Mouse (Mus musculus) mature B cell (primary cell): ENCODE data around the gene Sipa1l2.

Source experiments
- in situ Hi-C: fragments of 300-500 bp; cut with MboI; formaldehyde crosslinking; loops from 2 replicates; pipeline ENCODE4 v1.14.3; 2019

Sipa1l2 gene

GRCm38 (mm10) chr8:125569533-125570365 is at the start of gene Sipa1l2:
TSS of gene Sipa1l2 (minus strand) at chr8:125569808.
- in situ Hi-C loops, result loop anchor here (10.0 kb wide), 1 partner anchor 155 kb away; the partner anchor contains the start of gene Ntpcr

DNA sequence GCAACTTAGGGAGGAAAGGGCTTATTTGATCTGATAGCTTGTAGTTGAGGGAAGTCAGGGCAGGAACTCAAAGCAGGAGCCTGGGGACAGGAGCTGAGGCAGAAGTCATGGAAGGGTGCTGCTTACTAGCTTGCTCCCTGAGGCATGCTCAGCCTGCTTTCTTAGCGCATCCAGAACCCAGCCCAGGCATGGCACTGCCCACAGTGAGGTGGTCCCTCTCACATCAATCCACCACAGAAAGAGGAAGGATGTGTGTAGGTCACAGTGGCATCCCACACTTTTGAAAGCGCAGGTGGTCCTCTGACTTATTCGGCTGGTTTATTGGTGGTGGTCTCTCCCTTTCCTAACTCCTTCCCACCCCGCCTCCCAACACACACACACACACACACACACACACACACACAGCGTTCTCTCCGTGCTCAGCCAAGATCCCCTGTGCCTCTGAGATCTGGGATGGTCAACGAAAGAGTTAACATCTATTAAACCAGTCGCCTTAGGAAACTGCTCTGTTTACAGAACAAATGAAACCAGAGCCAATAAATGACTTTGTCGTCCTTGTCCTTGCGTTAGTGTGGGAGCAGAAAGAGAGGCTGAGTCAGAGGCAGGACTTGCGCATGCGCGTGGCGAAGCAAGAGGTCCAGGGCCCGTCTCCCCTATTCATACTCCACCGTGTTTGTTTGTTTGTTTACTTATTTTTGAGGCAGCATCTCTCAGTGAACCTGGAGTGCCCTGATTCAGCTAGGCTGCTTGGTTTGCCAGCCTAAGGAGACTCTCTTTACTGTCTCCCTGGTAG is 49.1 kb upstream of the Sipa1l2 start:
- in situ Hi-C loops, result no loop called here

- in situ Hi-C loops, result no loop called here
Observed at GRCm38 (mm10) chr8:125616935-125617334, 47.3 kb upstream of the Sipa1l2 start.

DNA sequence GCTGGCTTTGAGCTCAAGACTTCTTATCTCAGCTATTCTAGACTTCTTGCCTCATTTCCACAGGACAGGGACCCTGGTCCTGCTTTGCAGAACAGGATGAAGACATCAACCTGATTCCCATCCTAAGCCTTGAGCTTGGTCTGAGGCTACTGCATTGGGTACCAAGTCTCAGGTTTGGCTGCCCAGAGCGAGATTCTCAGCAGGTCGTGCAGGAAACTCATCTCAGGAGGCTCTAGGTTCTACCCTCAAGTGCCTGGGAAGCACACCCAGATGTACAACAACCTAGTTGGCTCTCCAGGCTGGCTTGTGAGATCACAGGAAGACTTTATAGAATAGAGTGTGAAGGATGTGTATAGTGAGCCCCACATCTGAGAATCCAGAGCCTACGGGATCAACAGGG is 46.4 kb upstream of the Sipa1l2 start:
- in situ Hi-C loops, result no loop called here

DNA sequence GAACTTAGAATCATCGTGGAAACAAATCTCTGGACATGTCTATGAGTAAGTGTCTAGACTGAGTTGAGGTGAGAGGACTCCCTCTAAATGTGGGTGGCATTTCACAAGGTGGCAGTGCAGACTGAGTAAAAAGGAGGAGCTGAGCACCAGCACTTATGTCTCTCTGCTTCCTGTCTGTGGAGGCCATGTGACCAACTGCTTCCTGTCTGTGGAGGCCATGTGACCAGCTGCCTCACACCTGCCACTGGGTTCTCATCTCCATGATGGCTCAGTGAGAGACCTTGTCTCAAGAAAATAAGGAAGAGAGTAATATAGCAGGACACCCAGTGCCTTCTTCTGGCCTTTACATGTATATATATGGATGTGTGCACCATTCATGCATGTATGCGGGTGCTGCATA is 43.9 kb upstream of the Sipa1l2 start:
- in situ Hi-C loops, result no loop called here

GRCm38 (mm10) chr8:125611799-125612560 is 42.4 kb upstream of the Sipa1l2 start:
- in situ Hi-C loops, result no loop called here

DNA sequence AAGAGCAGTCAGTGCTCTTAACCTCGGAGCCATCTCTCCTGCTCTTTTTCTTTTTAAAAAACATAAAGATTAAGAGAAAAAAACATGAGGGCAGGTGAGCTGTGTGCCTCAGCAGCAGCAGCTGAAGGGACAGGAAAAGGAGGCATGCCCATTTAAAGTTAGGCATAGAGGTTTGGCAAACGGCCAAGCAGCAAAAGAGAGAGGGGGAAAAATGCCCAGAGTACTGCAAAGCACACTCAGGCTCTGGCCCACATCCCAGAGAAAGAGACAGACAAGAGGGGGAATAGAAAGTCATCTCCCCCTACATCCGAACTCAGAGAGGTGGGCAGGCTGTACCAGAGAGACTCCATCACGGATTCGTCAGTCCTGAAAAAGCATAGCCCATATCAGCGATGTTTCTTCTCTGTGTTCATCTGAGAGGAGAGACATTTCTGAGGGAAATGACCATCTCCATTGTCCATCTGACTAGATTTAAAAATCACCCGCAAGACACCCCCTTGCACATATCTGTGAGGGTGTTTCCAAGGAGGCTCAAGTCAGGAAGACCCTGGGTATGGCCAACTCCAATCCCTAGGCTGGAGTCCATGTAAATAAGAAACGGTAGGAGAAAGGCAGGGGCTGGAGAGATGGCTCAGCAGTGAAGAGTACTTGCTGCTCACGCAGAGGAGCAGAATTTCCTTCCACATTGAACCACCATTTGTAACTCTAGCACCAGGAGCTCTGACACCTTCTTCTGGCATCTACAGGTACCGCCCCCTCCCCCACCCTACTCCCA is 41.6 kb upstream of the Sipa1l2 start:
- in situ Hi-C loops, result no loop called here

DNA sequence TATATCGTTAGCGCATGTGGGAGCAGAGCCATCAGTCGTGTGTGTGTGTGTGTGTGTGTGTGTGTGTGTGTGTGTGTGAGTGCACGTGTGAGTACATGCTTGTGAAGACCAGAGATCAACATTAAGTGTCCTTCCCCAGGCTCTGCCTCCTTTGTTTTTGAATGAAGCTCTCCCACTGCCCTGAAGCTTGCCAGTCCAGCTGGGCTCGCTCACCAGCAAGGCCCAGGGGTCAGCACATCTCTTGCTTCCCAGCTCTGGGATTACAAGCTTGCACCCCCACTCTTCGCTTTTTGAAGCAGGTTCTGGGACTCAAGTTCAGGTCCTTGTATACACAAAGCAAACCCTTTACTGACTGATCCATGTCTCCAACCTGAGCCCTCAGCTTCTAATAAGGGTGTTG is 40.1 kb upstream of the Sipa1l2 start:
- in situ Hi-C loops, result no loop called here

DNA sequence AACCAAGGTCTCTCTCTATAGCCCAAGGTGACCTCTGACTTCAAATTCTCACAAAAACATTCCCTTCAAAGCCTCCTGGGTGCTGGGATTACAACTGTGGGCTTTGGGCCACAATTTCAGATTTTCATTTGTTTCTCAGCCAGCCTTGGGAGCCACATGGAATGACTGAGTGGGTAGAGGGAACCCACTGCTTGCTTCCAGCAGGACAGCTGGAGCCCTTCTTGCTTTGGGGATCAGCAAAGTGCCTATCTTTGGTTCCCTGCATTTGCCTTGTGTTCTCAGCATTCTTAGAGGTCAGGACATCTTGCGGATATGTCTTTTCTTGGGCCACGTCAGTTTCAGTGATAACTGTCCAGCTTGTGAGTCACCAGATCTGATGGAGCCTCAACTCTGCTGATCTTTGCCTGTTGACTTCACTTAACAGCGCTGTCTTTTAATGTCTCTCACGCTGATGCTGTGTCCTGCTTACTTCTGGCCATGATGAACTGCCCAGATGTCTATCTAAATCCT is 38.2 kb upstream of the Sipa1l2 start:
- in situ Hi-C loops, result no loop called here

DNA sequence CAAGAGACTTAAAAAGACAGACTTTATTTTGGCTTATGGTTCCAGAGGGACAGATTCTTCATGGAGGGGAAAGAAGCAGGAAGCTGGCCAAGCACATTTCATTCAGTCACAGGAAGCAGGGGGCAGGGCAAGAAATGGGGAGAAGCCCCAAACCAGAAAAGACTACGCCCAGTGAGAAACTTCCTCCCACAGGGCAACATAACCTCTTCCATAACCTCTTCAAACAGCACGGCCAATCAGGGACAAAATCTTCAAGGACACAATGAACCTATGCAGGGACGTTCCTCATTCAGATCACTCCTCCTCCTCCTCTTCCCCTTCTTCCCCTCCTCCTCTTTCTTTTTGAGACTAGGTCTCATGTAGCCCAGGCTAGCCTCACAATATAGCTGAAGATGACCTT is 37.3 kb upstream of the Sipa1l2 start:
- in situ Hi-C loops, result no loop called here

DNA sequence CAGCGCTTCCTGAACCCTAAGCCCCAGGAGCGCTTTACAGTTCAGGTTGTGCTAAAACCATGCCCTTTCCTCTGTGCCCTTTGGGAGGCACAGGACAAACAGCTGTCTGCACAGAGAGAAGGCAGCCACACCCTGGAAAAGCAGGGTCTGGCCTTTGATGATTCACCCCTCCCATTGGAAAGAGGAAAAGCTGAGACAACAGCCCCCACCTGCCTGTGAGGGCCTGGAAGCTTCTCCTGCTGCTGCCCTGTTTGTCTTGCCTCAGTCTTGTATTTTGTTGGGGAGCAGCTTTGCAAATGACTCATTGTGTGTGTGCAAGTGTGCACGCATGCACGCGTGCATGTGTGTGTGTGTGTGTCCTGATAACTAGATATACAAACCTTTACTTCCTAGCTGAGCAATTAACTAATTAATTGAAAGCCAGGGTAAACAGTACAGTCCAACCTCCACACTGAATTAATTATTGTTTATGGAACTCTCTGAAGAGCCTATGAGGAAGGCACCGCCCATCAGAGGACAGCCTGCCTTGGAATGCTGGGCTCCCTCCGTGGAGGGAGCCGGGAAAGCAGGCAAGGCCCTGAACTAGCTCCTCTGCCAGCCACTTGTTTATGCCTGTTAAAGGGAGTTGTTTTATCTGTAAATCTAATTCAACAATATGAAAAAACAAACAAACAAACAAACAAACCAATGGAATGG is 35.4 kb upstream of the Sipa1l2 start:
- in situ Hi-C loops, result no loop called here

DNA sequence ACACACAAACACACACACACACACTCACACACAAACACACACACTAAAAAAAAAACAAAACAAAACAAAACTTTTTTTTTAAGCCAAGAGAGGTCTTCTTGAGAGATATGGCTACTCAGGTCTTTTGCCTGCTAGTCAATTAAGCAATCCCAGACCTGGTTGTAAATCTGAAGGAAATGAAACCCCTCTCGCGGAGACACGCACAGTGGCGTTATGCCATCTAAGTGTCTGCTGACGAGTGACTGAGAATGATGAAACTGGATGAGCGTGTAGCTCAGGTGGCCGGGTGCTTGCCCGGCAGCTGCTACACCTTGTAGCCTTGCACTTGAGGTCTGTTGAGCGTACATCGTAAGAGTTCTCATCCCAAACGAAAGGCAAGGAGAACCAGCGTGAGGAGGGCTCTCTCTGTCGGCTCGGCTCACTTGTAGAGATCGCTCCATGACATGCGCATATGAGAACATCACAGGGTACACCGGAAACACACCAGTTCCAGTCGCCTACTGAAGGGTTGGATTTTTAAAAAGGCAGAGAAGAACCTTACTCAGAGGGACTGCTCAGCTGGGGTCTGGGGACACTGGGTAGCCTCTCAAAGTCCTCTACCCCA is 34.7 kb upstream of the Sipa1l2 start:
- in situ Hi-C loops, result no loop called here

- in situ Hi-C loops, result no loop called here
Observed at GRCm38 (mm10) chr8:125603312-125603840, 33.8 kb upstream of the Sipa1l2 start.

DNA sequence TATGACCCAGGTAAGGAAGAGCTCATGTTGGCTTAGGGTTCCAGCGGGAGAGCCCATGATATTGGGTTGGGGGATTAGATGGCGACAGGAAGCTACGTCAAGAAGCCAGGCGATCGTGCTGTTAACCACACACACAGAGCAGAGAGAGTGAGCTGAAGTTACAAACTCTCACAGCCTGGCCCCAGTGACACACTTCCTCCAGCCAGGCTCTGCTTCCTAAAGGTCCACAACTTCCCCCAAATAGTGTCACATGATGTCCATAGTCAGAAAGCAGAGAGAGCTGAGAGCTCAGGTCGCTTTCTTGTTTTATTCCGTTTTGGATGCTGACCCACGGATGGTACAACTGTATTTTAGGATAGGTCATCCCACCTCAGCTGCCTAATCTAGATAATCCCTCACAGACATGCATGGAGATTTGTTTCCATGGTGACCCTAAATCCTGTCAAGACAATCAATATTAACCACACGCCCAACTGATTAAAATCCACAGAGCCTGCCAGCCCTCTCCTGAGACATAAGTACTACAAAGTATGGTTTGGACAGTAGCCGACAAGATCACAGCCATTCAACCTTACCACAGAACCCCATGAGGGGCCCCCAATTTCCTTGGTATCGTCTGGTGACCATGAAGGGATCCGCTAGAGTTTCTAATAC is 30.6 kb upstream of the Sipa1l2 start:
- in situ Hi-C loops, result no loop called here

DNA sequence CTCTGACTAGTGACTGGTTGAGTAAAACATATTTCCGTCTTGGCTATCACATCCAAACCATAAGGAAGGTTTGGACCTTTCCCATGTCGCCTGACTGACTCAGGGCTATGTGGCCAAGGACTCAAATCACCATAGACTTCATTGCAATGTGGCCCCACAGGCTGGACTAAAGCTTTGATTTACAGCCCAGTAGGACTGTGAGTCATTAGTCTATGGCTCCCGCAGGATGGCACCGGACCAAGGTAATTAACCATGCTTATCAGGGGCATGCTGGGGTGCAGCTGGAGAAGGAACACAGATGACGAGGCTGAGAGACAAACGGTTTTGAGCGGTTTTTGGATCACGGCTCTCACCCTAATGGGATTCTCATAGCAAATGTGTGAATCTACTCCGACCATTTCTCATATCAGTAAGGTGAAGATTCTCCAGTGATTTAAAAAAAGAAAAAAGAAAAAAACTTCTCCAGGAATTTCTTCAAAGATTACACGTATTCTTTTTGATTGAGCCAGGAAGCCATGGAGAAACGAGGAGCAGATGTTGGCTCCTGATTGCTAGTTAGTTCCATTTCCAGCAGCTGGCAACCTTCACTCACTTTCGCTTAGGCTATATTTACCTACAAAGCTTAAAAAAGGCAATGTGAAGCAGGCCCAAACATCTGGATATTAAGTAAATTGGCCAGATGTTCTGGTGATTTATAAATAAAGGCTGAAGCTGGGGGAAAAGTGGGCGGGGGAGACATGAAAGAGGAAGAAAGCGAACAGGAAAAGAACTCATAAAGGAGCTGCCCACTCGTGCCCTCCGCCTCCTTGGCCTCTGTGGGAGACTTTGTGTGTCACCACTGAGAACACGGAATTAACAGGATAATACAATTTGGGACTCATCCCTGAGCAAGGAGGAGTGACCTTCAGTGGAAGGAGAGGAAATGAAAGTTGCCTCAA is 26.2 kb upstream of the Sipa1l2 start:
- in situ Hi-C loops, result loop anchor here (25.0 kb wide), 1 partner anchor 266 kb away; no protein-coding TSS in a partner anchor

DNA sequence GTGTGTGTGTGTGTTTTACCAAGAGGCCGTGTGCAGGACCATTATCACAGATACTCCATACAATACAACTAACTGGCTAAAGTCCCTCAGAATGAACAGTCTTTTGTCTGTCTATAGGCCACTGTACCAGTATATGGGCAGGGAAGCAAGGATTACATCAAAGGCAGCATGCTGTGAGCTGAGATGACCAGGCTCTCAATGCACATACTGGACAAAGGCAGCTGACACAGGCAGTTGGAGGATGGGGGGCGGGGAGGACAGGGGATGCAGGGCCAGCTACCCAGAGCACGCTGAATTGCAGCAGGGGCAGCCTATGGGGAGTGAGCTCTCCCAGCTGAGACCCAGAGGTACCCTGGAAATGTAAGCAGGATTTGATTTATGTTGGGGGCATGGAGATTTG is 20.8 kb upstream of the Sipa1l2 start:
- in situ Hi-C loops, result loop anchor here (25.0 kb wide), 1 partner anchor 272 kb away; no protein-coding TSS in a partner anchor

DNA sequence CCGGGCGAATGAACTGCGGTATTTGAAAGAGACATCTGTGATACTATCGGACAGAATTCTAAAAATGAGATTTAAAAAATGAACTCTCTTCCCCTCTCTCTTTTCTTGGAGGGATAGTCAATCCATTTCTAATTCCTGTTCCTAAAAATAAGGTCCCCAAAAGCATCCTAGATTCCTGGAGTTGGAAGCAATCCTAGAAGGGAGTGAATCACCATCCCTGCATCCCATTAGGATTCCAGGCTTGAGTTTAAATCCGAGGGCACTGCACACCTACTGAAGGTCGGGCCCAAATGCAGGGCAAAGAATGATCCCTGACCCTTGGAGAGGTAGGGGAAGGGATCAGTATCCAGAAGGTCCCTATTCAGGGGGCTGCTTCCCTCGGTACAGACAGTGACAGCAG is 17.0 kb upstream of the Sipa1l2 start:
- in situ Hi-C loops, result loop anchor here (25.0 kb wide), 1 partner anchor 276 kb away; no protein-coding TSS in a partner anchor

GRCm38 (mm10) chr8:125584276-125584675 is 14.7 kb upstream of the Sipa1l2 start:
- in situ Hi-C loops, result loop anchor here (25.0 kb wide), 1 partner anchor 278 kb away; no protein-coding TSS in a partner anchor
